Mouse (Mus musculus) embryonic stem cell, embryonic (primary cell): ENCODE results near the gene Cfap73.

Experiments
- CTCF ChIA-PET, 4 experiments: fragments of 300-600 bp in 2 of 4; fragments of 350-600 bp in 2 of 4; sonication (Branson Sonifier 250); formaldehyde crosslinking; loops; one replicate each; lab custom pipeline; 2022; ENCODE audit warnings: inconsistent platforms in 2 of 4; lab: Charles Lee
- POLR2A ChIA-PET, 4 experiments: fragments of 300-600 bp in 2 of 4; fragments of 350-600 bp in 2 of 4; sonication (Branson Sonifier 250); formaldehyde crosslinking; loops; one replicate each; lab custom pipeline; 2022; ENCODE audit warnings: antibody characterized with exemption in 4 of 4, inconsistent platforms in 1 of 4; lab: Charles Lee

Cfap73 gene

GRCm38 (mm10) chr5:120588569-120589094, 45.4 kb downstream of the Cfap73 start, which contains the start of the genes Tpcn1 and Iqcd:
Gene Tpcn1, minus strand, starts transcription at chr5:120588673.
Gene Iqcd, plus strand, starts transcription at chr5:120589016.
- ChIA-PET POLR2A (interaction anchor here in 3 of 4 experiments (0.5 to 3.0 kb wide), 25 partner anchors 9 to 224 kb away, joined by 3 to 23 read pairs (median 5); partner anchors contain the start of genes Slc8b1 (in 2 of the 3), Ddx54 (in 1 of the 3), Oas1c (in 1 of the 3) and Plbd2 (in 1 of the 3)), CTCF (interaction anchor here in 3 of 4 experiments (0.6 to 9.6 kb wide), 19 partner anchors 10 to 495 kb away, joined by 3 to 103 read pairs (median 4); partner anchors contain the start of genes Cfap73 (in 1 of the 3), Plbd2 (in 1 of the 3) and Slc8b1 (in 1 of the 3))

GRCm38 (mm10) chr5:120587940-120588568, 46.0 kb downstream of the Cfap73 start:
- ChIA-PET CTCF (interaction anchor here in 3 of 4 experiments (0.6 to 9.6 kb wide), 17 partner anchors 9 to 495 kb away, joined by 3 to 103 read pairs (median 5); partner anchors contain the start of genes Cfap73 (in 1 of the 3), Plbd2 (in 1 of the 3) and Slc8b1 (in 1 of the 3)), POLR2A (interaction anchor here (0.5 to 3.0 kb wide), 28 partner anchors 9 to 224 kb away, joined by 3 to 23 read pairs (median 4); partner anchors contain the start of genes Ddx54 (in 2 of the 4), Rita1 (in 2 of the 4), Slc8b1 (in 2 of the 4) and Oas1c (in 1 of the 4))

- ChIA-PET CTCF (interaction anchor here in 1 of 4 experiments (1.2 to 9.6 kb wide), 5 partner anchors 9 to 174 kb away, joined by 3 to 103 read pairs (median 5); no protein-coding TSS in a partner anchor), POLR2A (interaction anchor here (0.7 to 3.0 kb wide), 23 partner anchors 8 to 904 kb away, joined by 3 to 23 read pairs (median 4); partner anchors contain the start of genes Ddx54 (in 2 of the 4), Rita1 (in 2 of the 4) and Slc8b1 (in 2 of the 4))
Observed at GRCm38 (mm10) chr5:120587616-120587926, 46.5 kb downstream of the Cfap73 start.

GRCm38 (mm10) chr5:120586741-120587615, 47.1 kb downstream of the Cfap73 start:
- POLR2A ChIA-PET: interaction anchor here in 3 of 4 experiments (0.7 to 3.0 kb wide), 18 partner anchors 8 to 903 kb away, joined by 3 to 23 read pairs (median 7); partner anchors contain the start of genes Slc8b1 (in 2 of the 3), Ddx54 (in 1 of the 3) and Rita1 (in 1 of the 3)
- CTCF ChIA-PET: interaction anchor here in 1 of 4 experiments (1.2 to 2.4 kb wide), 3 partner anchors 32 to 175 kb away, joined by 3 to 14 read pairs (median 5); no protein-coding TSS in a partner anchor

- POLR2A ChIA-PET: interaction anchor here (0.5 to 1.8 kb wide), 11 partner anchors 14 to 73 kb away, joined by 3 to 8 read pairs (median 3); no protein-coding TSS in a partner anchor
- CTCF ChIA-PET: interaction anchor here (0.7 to 1.4 kb wide), 15 partner anchors 17 to 227 kb away, joined by 3 to 8 read pairs (median 4); partner anchors contain the start of gene Oas1c (in 1 of the 4)
Observed at GRCm38 (mm10) chr5:120584968-120585367, 49.1 kb downstream of the Cfap73 start.

GRCm38 (mm10) chr5:120583511-120583910, 50.5 kb downstream of the Cfap73 start:
- CTCF ChIA-PET: interaction anchor here in 1 of 4 experiments (0.6 kb wide), 1 partner anchor 122 kb away, joined by 5 read pairs; no protein-coding TSS in a partner anchor
- POLR2A ChIA-PET: interaction anchor here in 2 of 4 experiments (0.6 to 2.1 kb wide), 4 partner anchors 9 to 459 kb away, joined by 3 to 7 read pairs (median 4); no protein-coding TSS in a partner anchor

- ChIA-PET POLR2A (interaction anchor here in 3 of 4 experiments (0.6 to 2.1 kb wide), 6 partner anchors 18 to 24 kb away, joined by 3 to 7 read pairs (median 4); no protein-coding TSS in a partner anchor), CTCF (interaction anchor here in 3 of 4 experiments (0.9 to 1.7 kb wide), 3 partner anchors 23 kb away, joined by 3 to 7 read pairs (median 6); no protein-coding TSS in a partner anchor)
Observed at GRCm38 (mm10) chr5:120582002-120582401, 52.0 kb downstream of the Cfap73 start.

GRCm38 (mm10) chr5:120579898-120580626, 54.0 kb downstream of the Cfap73 start:
- CTCF ChIA-PET: interaction anchor here in 3 of 4 experiments (0.5 to 1.7 kb wide), 10 partner anchors 12 to 346 kb away, joined by 3 to 9 read pairs (median 4); no protein-coding TSS in a partner anchor
- POLR2A ChIA-PET: interaction anchor here in 3 of 4 experiments (0.7 to 3.2 kb wide), 10 partner anchors 8 to 67 kb away, joined by 3 to 23 read pairs (median 5); partner anchors contain the start of genes Iqcd (in 1 of the 3) and Tpcn1 (in 1 of the 3)

GRCm38 (mm10) chr5:120579211-120579897, 54.7 kb downstream of the Cfap73 start:
- POLR2A ChIA-PET: interaction anchor here in 3 of 4 experiments (0.6 to 3.2 kb wide), 11 partner anchors 9 to 76 kb away, joined by 3 to 23 read pairs (median 5); partner anchors contain the start of genes Tpcn1 (in 2 of the 3), Iqcd (in 1 of the 3), Plbd2 (in 1 of the 3) and Slc8b1 (in 1 of the 3)
- CTCF ChIA-PET: interaction anchor here (0.5 to 2.5 kb wide), 14 partner anchors 9 to 101 kb away, joined by 3 to 8 read pairs (median 4); partner anchors contain the start of genes Iqcd (in 1 of the 4), Slc8b1 (in 1 of the 4) and Tpcn1 (in 1 of the 4)

GRCm38 (mm10) chr5:120578504-120579081, 55.4 kb downstream of the Cfap73 start:
- ChIA-PET CTCF (interaction anchor here (0.6 to 2.5 kb wide), 21 partner anchors 8 to 870 kb away, joined by 3 to 9 read pairs (median 4); partner anchors contain the start of genes Iqcd (in 1 of the 4), Slc8b1 (in 1 of the 4) and Tpcn1 (in 1 of the 4)), POLR2A (interaction anchor here in 3 of 4 experiments (0.6 to 3.2 kb wide), 16 partner anchors 9 to 153 kb away, joined by 3 to 23 read pairs (median 5); partner anchors contain the start of genes Tpcn1 (in 2 of the 3), Iqcd (in 1 of the 3), Plbd2 (in 1 of the 3) and Slc8b1 (in 1 of the 3))
